Comparison of ENCODE assay signal across 8 mouse cellular contexts in the genomic region with DNA sequence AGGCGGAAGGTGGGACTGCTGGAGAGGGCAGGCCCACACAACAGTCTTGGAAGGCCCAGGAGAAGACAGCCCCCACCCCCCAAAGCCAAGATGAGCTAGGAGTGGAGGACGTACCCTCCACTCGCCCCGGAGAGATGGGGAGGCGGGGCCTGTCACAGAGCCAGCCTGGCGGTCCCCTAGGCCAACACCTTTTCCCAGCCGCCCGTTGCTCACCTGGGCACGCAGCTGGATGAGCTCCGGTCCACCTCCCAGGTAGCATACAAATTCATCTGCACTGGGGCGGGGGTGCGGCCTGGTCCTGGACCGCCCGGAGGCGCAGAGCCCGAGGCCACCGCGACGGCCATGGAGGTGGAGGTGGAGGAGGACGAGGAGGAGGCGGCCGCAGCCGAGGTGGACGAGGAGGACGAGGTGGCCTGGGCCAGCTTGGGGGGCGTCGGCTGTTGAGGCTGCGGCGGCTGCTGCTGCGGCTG. TPM values are rescaled to one million over a fixed set of nuclear protein-coding genes. Genes with fewer than 3 reads are reported as not detected.
DNase-seq lines count a peak whose midpoint lies in the region; ATAC-seq and TF ChIP-seq lines count a peak whose summit lies in the region.

No protein-coding gene starts in this region.

- no peaks in the 10 kb centered on the region for H3K9me3 ChIP-seq in hindbrain, postnatal 0 days (ENCODE audit: low read length)
- H3K9me3 ChIP-seq in limb, embryonic 14.5 days (ENCODE audit: control insufficient read depth, low read length), result no peaks in the 10 kb centered on the region
- H3K9me3 ChIP-seq in midbrain, embryonic 15.5 days, result no peaks in the 10 kb centered on the region
- no peaks in the 10 kb centered on the region for H3K9me3 ChIP-seq in stomach, postnatal 0 days (ENCODE audit: control insufficient read depth, low read length)

- peak overlapping the region; percentile 91 for H3K27ac ChIP-seq in hindbrain, postnatal 0 days
- H3K27ac ChIP-seq in limb, embryonic 14.5 days (replicated peaks; ENCODE audit: low read depth, low read length), result peak overlapping the region; percentile 89
- peak overlapping the region; percentile 93 for H3K27ac ChIP-seq in midbrain, embryonic 15.5 days
- H3K27ac ChIP-seq in stomach, postnatal 0 days (replicated peaks), result peak overlapping the region; percentile 90

- H3K36me3 ChIP-seq in hindbrain, postnatal 0 days (ENCODE audit: insufficient read depth, low read length), result peaks cover 12% of the 10 kb centered on the region; the same call in 1 of the 2 replicates
- peaks cover 29% of the 10 kb centered on the region for H3K36me3 ChIP-seq in limb, embryonic 14.5 days (ENCODE audit: control insufficient read depth, insufficient read depth, low read length)
- peaks cover 18% of the 10 kb centered on the region for H3K36me3 ChIP-seq in midbrain, embryonic 15.5 days (replicated peaks)
- peaks cover 6% of the 10 kb centered on the region; the same call in 1 of the 2 replicates for H3K36me3 ChIP-seq in stomach, postnatal 0 days (ENCODE audit: control insufficient read depth, insufficient read depth, low read length)

- H3K4me1 ChIP-seq in hindbrain, postnatal 0 days (ENCODE audit: insufficient read depth, low read length), result peaks cover 17% of the 10 kb centered on the region
- H3K4me1 ChIP-seq in limb, embryonic 14.5 days (ENCODE audit: control insufficient read depth, insufficient read depth, low read length), result peaks cover 17% of the 10 kb centered on the region
- H3K4me1 ChIP-seq in midbrain, embryonic 15.5 days, result peaks cover 40% of the 10 kb centered on the region
- H3K4me1 ChIP-seq in stomach, postnatal 0 days (replicated peaks; ENCODE audit: control insufficient read depth, insufficient read depth), result no peaks in the 10 kb centered on the region

- TF ChIP-seq POLR2A in limb, embryonic 14.5 days (IDR thresholded peaks at IDR 0.05; ENCODE audit: borderline replicate concordance, extremely low read depth, insufficient read depth, insufficient read length), result no peak

- DNase-seq in gastrocnemius, adult 18-20 months (ENCODE audit: low spot score), result peak; percentile 17
- no peak for DNase-seq in gastrocnemius, adult 8-10 months (ENCODE audit: low spot score in 2 of 2)
- peak; percentile 61 to 70 for DNase-seq in cerebellum, postnatal 14 days
- peak; percentile 32 to 36 for DNase-seq in frontal cortex, postnatal 14 days (ENCODE audit: low spot score in 2 of 2)
- DNase-seq in hindbrain, postnatal 0 days (ENCODE audit: low spot score), result peak; percentile 55
- peak; percentile 14 for DNase-seq in limb, embryonic 14.5 days (ENCODE audit: low spot score)
- DNase-seq in stomach, postnatal 0 days (ENCODE audit: low spot score), result peak; percentile 54

- peak overlapping the region; percentile 96 for H3K9ac ChIP-seq in hindbrain, postnatal 0 days (replicated peaks; ENCODE audit: low read length)
- H3K9ac ChIP-seq in limb, embryonic 14.5 days (ENCODE audit: low read depth, low read length, severe bottlenecking), result peak overlapping the region; percentile 91
- peak overlapping the region; percentile 86 for H3K9ac ChIP-seq in midbrain, embryonic 15.5 days
- H3K9ac ChIP-seq in stomach, postnatal 0 days (ENCODE audit: low read length), result peak overlapping the region; percentile 90

- TF ChIP-seq CTCF in hindbrain, postnatal 0 days (IDR thresholded peaks at IDR 0.05; ENCODE audit: low read depth), result no peak
- TF ChIP-seq CTCF in stomach, postnatal 0 days (IDR thresholded peaks at IDR 0.05; ENCODE audit: low read depth), result no peak

- peak; percentile 56 for ATAC-seq in hindbrain, postnatal 0 days
- peak; percentile 28 for ATAC-seq in limb, embryonic 14.5 days (ENCODE audit: low FRiP score, low read depth)
- peak; percentile 70 for ATAC-seq in midbrain, embryonic 15.5 days (replicated peaks)
- ATAC-seq in stomach, postnatal 0 days (ENCODE audit: low FRiP score, low TSS enrichment), result peak; percentile 49

- H3K4me2 ChIP-seq in hindbrain, postnatal 0 days (ENCODE audit: low read depth, low read length), result peak overlapping the region; percentile 89
- H3K4me2 ChIP-seq in limb, embryonic 14.5 days (replicated peaks; ENCODE audit: low read depth, low read length, severe bottlenecking), result peak overlapping the region; percentile 69
- peak overlapping the region; percentile 73 for H3K4me2 ChIP-seq in midbrain, embryonic 15.5 days
- peak overlapping the region; percentile 92 for H3K4me2 ChIP-seq in stomach, postnatal 0 days (replicated peaks; ENCODE audit: low read depth)

- no peaks in the 10 kb centered on the region for H3K27me3 ChIP-seq in hindbrain, postnatal 0 days (ENCODE audit: insufficient read depth, low read length)
- H3K27me3 ChIP-seq in limb, embryonic 14.5 days (ENCODE audit: control insufficient read depth, insufficient read depth, low read length), result no peaks in the 10 kb centered on the region
- no peaks in the 10 kb centered on the region for H3K27me3 ChIP-seq in midbrain, embryonic 15.5 days (replicated peaks)
- no peaks in the 10 kb centered on the region for H3K27me3 ChIP-seq in stomach, postnatal 0 days (ENCODE audit: control insufficient read depth, insufficient read depth, low read length)

- 0% methylated on average over 19 of the region's 30 CpGs for WGBS in hindbrain, postnatal 0 days
- 1% methylated on average over 14 of the region's 30 CpGs for WGBS in limb, embryonic 14.5 days
- under 1% methylated on average over 29 of the region's 30 CpGs for WGBS in midbrain, embryonic 15.5 days
- WGBS in stomach, postnatal 0 days, result under 1% methylated on average over 24 of the region's 30 CpGs

- peak overlapping the region; percentile 95 for H3K4me3 ChIP-seq in hindbrain, postnatal 0 days (ENCODE audit: low read length)
- peak overlapping the region; percentile 98 for H3K4me3 ChIP-seq in limb, embryonic 14.5 days (replicated peaks; ENCODE audit: low read length)
- peak overlapping the region; percentile 83 for H3K4me3 ChIP-seq in midbrain, embryonic 15.5 days
- peak overlapping the region; percentile 86 for H3K4me3 ChIP-seq in stomach, postnatal 0 days (ENCODE audit: low read depth, low read length)

- no peak for TF ChIP-seq EP300 in stomach, postnatal 0 days (optimal IDR thresholded peaks at IDR 0.05)

RNA-seq across cellular contexts. Expression of a gene that starts 0.6 kb away (rescaled TPM):
- 1 to 10 TPM; 6.5 to 8.2 TPM for total RNA-seq in gastrocnemius, adult 18-20 months (2021)
- 1 to 10 TPM; 4.5 to 6.6 (median 5.4) TPM for total RNA-seq in gastrocnemius, adult 8-10 months (2022)
- total RNA-seq in hindbrain, postnatal 0 days (2014; rRNA removed), result 60.3 and 63.6 TPM in 2 replicates
- 33.1 and 41.0 TPM in 2 replicates for polyA plus RNA-seq in hindbrain, postnatal 0 days (2015; fragmentation: Nextera tagmentation; extraction: Ambion mirVana)
- polyA plus RNA-seq in limb, embryonic 14.5 days (2012; rRNA removed), result 42.0 and 53.7 TPM in 2 replicates
- 30.7 and 33.1 TPM in 2 replicates for polyA plus RNA-seq in limb, embryonic 14.5 days (2014; fragmentation: Nextera tagmentation; extraction: Ambion mirVana)
- 55.3 and 55.7 TPM in 2 replicates for polyA plus RNA-seq in midbrain, embryonic 15.5 days (2015; fragmentation: Nextera tagmentation; extraction: Ambion mirVana)
- polyA plus RNA-seq in stomach, postnatal 0 days (2015; fragmentation: Nextera tagmentation; extraction: Ambion mirVana), result 4.6 and 6.7 TPM in 2 replicates

RNA-seq across cellular contexts. Expression of a gene that starts 22.9 kb away (rescaled TPM):
- 10 to 100 TPM; 66.7 to 68.2 TPM for total RNA-seq in gastrocnemius, adult 18-20 months (2021)
- 10 to 100 TPM; 59.7 to 74.1 (median 62.9) TPM for total RNA-seq in gastrocnemius, adult 8-10 months (2022)
- 266 and 341 TPM in 2 replicates for total RNA-seq in hindbrain, postnatal 0 days (2014; rRNA removed)
- 322 and 334 TPM in 2 replicates for polyA plus RNA-seq in hindbrain, postnatal 0 days (2015; fragmentation: Nextera tagmentation; extraction: Ambion mirVana)
- 173 and 174 TPM in 2 replicates for polyA plus RNA-seq in limb, embryonic 14.5 days (2012; rRNA removed)
- polyA plus RNA-seq in limb, embryonic 14.5 days (2014; fragmentation: Nextera tagmentation; extraction: Ambion mirVana), result 289 and 335 TPM in 2 replicates
- 350 and 352 TPM in 2 replicates for polyA plus RNA-seq in midbrain, embryonic 15.5 days (2015; fragmentation: Nextera tagmentation; extraction: Ambion mirVana)
- polyA plus RNA-seq in stomach, postnatal 0 days (2015; fragmentation: Nextera tagmentation; extraction: Ambion mirVana), result 134 and 148 TPM in 2 replicates

RNA-seq across cellular contexts. Expression of a gene that starts 25.8 kb away (rescaled TPM):
- not detected for total RNA-seq in gastrocnemius, adult 18-20 months (2021)
- under 1 TPM in 1 of 4 experiments, not detected in 3; 0.17 TPM for total RNA-seq in gastrocnemius, adult 8-10 months (2022)
- total RNA-seq in hindbrain, postnatal 0 days (2014; rRNA removed), result 25.0 and 27.3 TPM in 2 replicates
- 26.9 and 31.9 TPM in 2 replicates for polyA plus RNA-seq in hindbrain, postnatal 0 days (2015; fragmentation: Nextera tagmentation; extraction: Ambion mirVana)
- 7.1 and 10.8 TPM in 2 replicates for polyA plus RNA-seq in limb, embryonic 14.5 days (2012; rRNA removed)
- 5.0 and 7.4 TPM in 2 replicates for polyA plus RNA-seq in limb, embryonic 14.5 days (2014; fragmentation: Nextera tagmentation; extraction: Ambion mirVana)
- polyA plus RNA-seq in midbrain, embryonic 15.5 days (2015; fragmentation: Nextera tagmentation; extraction: Ambion mirVana), result 47.2 and 50.3 TPM in 2 replicates
- polyA plus RNA-seq in stomach, postnatal 0 days (2015; fragmentation: Nextera tagmentation; extraction: Ambion mirVana), result 0.51 and 0.53 TPM in 2 replicates

Comparison
In these comparisons a context has a peak if more than half of its experiments do, and no peak if none do; other contexts are left out.
1. DNase-seq: peak in gastrocnemius, adult 18-20 months (single experiment), cerebellum, postnatal 14 days (2 of 2), frontal cortex, postnatal 14 days (2 of 2), hindbrain, postnatal 0 days (single experiment), limb, embryonic 14.5 days (single experiment) and stomach, postnatal 0 days (single experiment); none in gastrocnemius, adult 8-10 months (0 of 2).
2. Peak in every context shown above with its lines, with median percentiles within 50 percentile points of each other: ATAC-seq, H3K27ac ChIP-seq, H3K4me2 ChIP-seq, H3K4me3 ChIP-seq and H3K9ac ChIP-seq.